Mouse (Mus musculus): ENCODE measurements around the gene Serpinb6c. TPM values are rescaled to one million over a fixed set of nuclear protein-coding genes. Genes with fewer than 3 reads are reported as not detected.

The Serpinb6c gene
- total and polyA plus RNA-seq, 3 experiments, result not detected

- no peak for ATAC-seq (ENCODE audit: extremely low read depth, insufficient number of reproducible peaks, low FRiP score, poor library complexity, severe bottlenecking)
Observed at GRCm38 (mm10) chr13:33937151-33937550, 31.6 kb upstream of the Serpinb6c start.

GRCm38 (mm10) chr13:33935465-33936181 is 30.1 kb upstream of the Serpinb6c start:
- DNase-seq (ENCODE audit: low spot score), result no peak
- no peak for ATAC-seq (ENCODE audit: extremely low read depth, insufficient number of reproducible peaks, low FRiP score, poor library complexity, severe bottlenecking)
- no peaks in the 10 kb centered on the region for H3K4me1 ChIP-seq (ENCODE audit: insufficient read depth, low read depth, low read length)

More at GRCm38 (mm10) chr13:33937151-33937550, 31.6 kb upstream of the Serpinb6c start:
- H3K9me3 ChIP-seq (replicated peaks), result peaks cover 3% of the 10 kb centered on the region; the same call in 1 of the 2 replicates
- H3K4me3 ChIP-seq (ENCODE audit: low read depth, low read length), result no peak overlapping the region
- TF ChIP-seq POLR2AphosphoS5 (IDR thresholded peaks at IDR 0.05; ENCODE audit: insufficient replicate concordance, low read depth, low read length) (no peak), GATA1 (IDR thresholded peaks at IDR 0.05; ENCODE audit: borderline replicate concordance, low read length) (no peak), GATA2 (IDR thresholded peaks at IDR 0.05; ENCODE audit: borderline replicate concordance, low read depth, low read length) (no peak), CTCF (IDR thresholded peaks at IDR 0.05; ENCODE audit: low read depth, low read length) (no peak), TAL1 (conservative IDR thresholded peaks at IDR 0.05; ENCODE audit: low read depth, low read length) (no peak)
- peaks cover 11% of the 10 kb centered on the region for H3K27me3 ChIP-seq (ENCODE audit: insufficient read depth, low read length)
- no peaks in the 10 kb centered on the region for H3K36me3 ChIP-seq (replicated peaks)
- H3K4me1 ChIP-seq (ENCODE audit: insufficient read depth, low read depth, low read length), result no peaks in the 10 kb centered on the region
- no peak for DNase-seq (ENCODE audit: low spot score)

GRCm38 (mm10) chr13:33934743-33935142 is 29.2 kb upstream of the Serpinb6c start:
- no peak for TF ChIP-seq POLR2AphosphoS5 (IDR thresholded peaks at IDR 0.05; ENCODE audit: insufficient replicate concordance, low read depth, low read length)
- no peak for TF ChIP-seq GATA2 (IDR thresholded peaks at IDR 0.05; ENCODE audit: borderline replicate concordance, low read depth, low read length)
- TF ChIP-seq GATA1 (IDR thresholded peaks at IDR 0.05; ENCODE audit: borderline replicate concordance, low read length), result no peak
- TF ChIP-seq TAL1 (conservative IDR thresholded peaks at IDR 0.05; ENCODE audit: low read depth, low read length), result no peak
- TF ChIP-seq CTCF (IDR thresholded peaks at IDR 0.05; ENCODE audit: low read depth, low read length), result no peak
- no peaks in the 10 kb centered on the region for H3K4me1 ChIP-seq (ENCODE audit: insufficient read depth, low read depth, low read length)
- peaks cover 11% of the 10 kb centered on the region for H3K27me3 ChIP-seq (ENCODE audit: insufficient read depth, low read length)
- no peaks in the 10 kb centered on the region for H3K36me3 ChIP-seq (replicated peaks)
- no peak overlapping the region for H3K4me3 ChIP-seq (ENCODE audit: low read depth, low read length)
- ATAC-seq (ENCODE audit: extremely low read depth, insufficient number of reproducible peaks, low FRiP score, poor library complexity, severe bottlenecking), result no peak
- peaks cover 3% of the 10 kb centered on the region; the same call in 1 of the 2 replicates for H3K9me3 ChIP-seq (replicated peaks)
- no peak for DNase-seq (ENCODE audit: low spot score)

More at GRCm38 (mm10) chr13:33935465-33936181, 30.1 kb upstream of the Serpinb6c start:
- TF ChIP-seq GATA1 (IDR thresholded peaks at IDR 0.05; ENCODE audit: borderline replicate concordance, low read length), result no peak
- TF ChIP-seq TAL1 (conservative IDR thresholded peaks at IDR 0.05; ENCODE audit: low read depth, low read length), result no peak
- TF ChIP-seq POLR2AphosphoS5 (IDR thresholded peaks at IDR 0.05; ENCODE audit: insufficient replicate concordance, low read depth, low read length), result no peak
- no peak for TF ChIP-seq CTCF (IDR thresholded peaks at IDR 0.05; ENCODE audit: low read depth, low read length)
- TF ChIP-seq GATA2 (IDR thresholded peaks at IDR 0.05; ENCODE audit: borderline replicate concordance, low read depth, low read length), result no peak
- H3K9me3 ChIP-seq (replicated peaks), result peaks cover 3% of the 10 kb centered on the region; the same call in 1 of the 2 replicates
- no peaks in the 10 kb centered on the region for H3K36me3 ChIP-seq (replicated peaks)
- H3K4me3 ChIP-seq (ENCODE audit: low read depth, low read length), result no peak overlapping the region
- H3K27me3 ChIP-seq (ENCODE audit: insufficient read depth, low read length), result peaks cover 11% of the 10 kb centered on the region

- Histone ChIP-seq H3K4me3 (ENCODE audit: low read depth, low read length) (no peak overlapping the region), H3K4me1 (ENCODE audit: insufficient read depth, low read depth, low read length) (no peaks in the 10 kb centered on the region), H3K27me3 (ENCODE audit: insufficient read depth, low read length) (peaks cover 11% of the 10 kb centered on the region), H3K9me3 (replicated peaks) (no peaks in the 10 kb centered on the region), H3K36me3 (replicated peaks) (no peaks in the 10 kb centered on the region)
- ATAC-seq (ENCODE audit: extremely low read depth, insufficient number of reproducible peaks, low FRiP score, poor library complexity, severe bottlenecking), result no peak
- TF ChIP-seq GATA1 (IDR thresholded peaks at IDR 0.05; ENCODE audit: borderline replicate concordance, low read length) (no peak), CTCF (IDR thresholded peaks at IDR 0.05; ENCODE audit: low read depth, low read length) (no peak), POLR2AphosphoS5 (IDR thresholded peaks at IDR 0.05; ENCODE audit: insufficient replicate concordance, low read depth, low read length) (no peak), TAL1 (conservative IDR thresholded peaks at IDR 0.05; ENCODE audit: low read depth, low read length) (no peak), GATA2 (IDR thresholded peaks at IDR 0.05; ENCODE audit: borderline replicate concordance, low read depth, low read length) (no peak)
- no peak for DNase-seq (ENCODE audit: low spot score)
Observed at GRCm38 (mm10) chr13:33930912-33931311, 25.4 kb upstream of the Serpinb6c start.

GRCm38 (mm10) chr13:33930281-33930680 is 24.8 kb upstream of the Serpinb6c start:
- H3K27me3 ChIP-seq (ENCODE audit: insufficient read depth, low read length), result peaks cover 7% of the 10 kb centered on the region
- H3K9me3 ChIP-seq (replicated peaks), result no peaks in the 10 kb centered on the region
- DNase-seq (ENCODE audit: low spot score) (no peak), ATAC-seq (ENCODE audit: extremely low read depth, insufficient number of reproducible peaks, low FRiP score, poor library complexity, severe bottlenecking) (no peak)
- no peaks in the 10 kb centered on the region for H3K4me1 ChIP-seq (ENCODE audit: insufficient read depth, low read depth, low read length)
- no peaks in the 10 kb centered on the region for H3K36me3 ChIP-seq (replicated peaks)
- no peak overlapping the region for H3K4me3 ChIP-seq (ENCODE audit: low read depth, low read length)
- TF ChIP-seq GATA2 (IDR thresholded peaks at IDR 0.05; ENCODE audit: borderline replicate concordance, low read depth, low read length) (no peak), POLR2AphosphoS5 (IDR thresholded peaks at IDR 0.05; ENCODE audit: insufficient replicate concordance, low read depth, low read length) (no peak), CTCF (IDR thresholded peaks at IDR 0.05; ENCODE audit: low read depth, low read length) (no peak), TAL1 (conservative IDR thresholded peaks at IDR 0.05; ENCODE audit: low read depth, low read length) (no peak), GATA1 (IDR thresholded peaks at IDR 0.05; ENCODE audit: borderline replicate concordance, low read length) (no peak)

DNA sequence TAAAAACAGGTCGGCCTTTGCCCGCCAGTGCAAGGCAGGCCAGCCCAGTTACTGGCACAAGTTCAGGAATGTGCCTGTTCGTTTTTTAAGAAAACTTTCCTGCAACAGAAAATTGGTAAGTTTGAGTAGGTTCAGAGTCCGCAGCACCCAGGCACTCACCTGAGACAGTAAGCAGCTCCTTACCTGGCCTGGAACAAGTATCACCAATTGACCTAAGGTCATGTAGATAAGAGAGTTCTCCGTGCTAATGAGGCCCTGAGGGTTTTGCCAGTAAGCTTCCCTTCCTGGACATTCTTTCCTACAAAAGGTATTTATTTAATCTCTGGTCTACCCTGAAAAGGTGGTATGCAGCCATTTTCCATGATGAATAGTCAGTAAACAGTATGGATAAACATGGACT is 16.2 kb upstream of the Serpinb6c start:
- TF ChIP-seq GATA2 (IDR thresholded peaks at IDR 0.05; ENCODE audit: borderline replicate concordance, low read depth, low read length), result no peak
- no peak for TF ChIP-seq CTCF (IDR thresholded peaks at IDR 0.05; ENCODE audit: low read depth, low read length)
- no peak for TF ChIP-seq GATA1 (IDR thresholded peaks at IDR 0.05; ENCODE audit: borderline replicate concordance, low read length)
- no peak for TF ChIP-seq POLR2AphosphoS5 (IDR thresholded peaks at IDR 0.05; ENCODE audit: insufficient replicate concordance, low read depth, low read length)
- TF ChIP-seq TAL1 (conservative IDR thresholded peaks at IDR 0.05; ENCODE audit: low read depth, low read length), result no peak
- H3K4me3 ChIP-seq (ENCODE audit: low read depth, low read length), result no peak overlapping the region
- H3K27me3 ChIP-seq (ENCODE audit: insufficient read depth, low read length), result no peaks in the 10 kb centered on the region
- H3K9me3 ChIP-seq (replicated peaks), result no peaks in the 10 kb centered on the region
- DNase-seq (ENCODE audit: low spot score) (no peak), ATAC-seq (ENCODE audit: extremely low read depth, insufficient number of reproducible peaks, low FRiP score, poor library complexity, severe bottlenecking) (no peak)
- H3K4me1 ChIP-seq (ENCODE audit: insufficient read depth, low read depth, low read length), result no peaks in the 10 kb centered on the region
- no peaks in the 10 kb centered on the region for H3K36me3 ChIP-seq (replicated peaks)
